Mouse (Mus musculus): ENCODE data around the gene Rap1gap2.

GRCm38 (mm10) chr11:74615571-74615970 is 4.9 kb upstream of the Rap1gap2 start:
- no peak for TF ChIP-seq POLR2A (IDR thresholded peaks at IDR 0.05; ENCODE audit: borderline replicate concordance, control insufficient read depth, low read depth, low read length)
- TF ChIP-seq CTCF (IDR thresholded peaks at IDR 0.05; ENCODE audit: control insufficient read depth, insufficient read depth, low read length) = no peak
